Mouse (Mus musculus): ENCODE measurements around the gene Ubash3a. TPM values are rescaled to one million over a fixed set of nuclear protein-coding genes. Genes with fewer than 3 reads are reported as not detected.
A peak's percentile ranks its signal among the peaks of the same experiment; 100 is the strongest.

Ubash3a gene
- total and polyA plus RNA-seq, 3 experiments: 27.6 to 57.4 (median 30.2) TPM

DNA sequence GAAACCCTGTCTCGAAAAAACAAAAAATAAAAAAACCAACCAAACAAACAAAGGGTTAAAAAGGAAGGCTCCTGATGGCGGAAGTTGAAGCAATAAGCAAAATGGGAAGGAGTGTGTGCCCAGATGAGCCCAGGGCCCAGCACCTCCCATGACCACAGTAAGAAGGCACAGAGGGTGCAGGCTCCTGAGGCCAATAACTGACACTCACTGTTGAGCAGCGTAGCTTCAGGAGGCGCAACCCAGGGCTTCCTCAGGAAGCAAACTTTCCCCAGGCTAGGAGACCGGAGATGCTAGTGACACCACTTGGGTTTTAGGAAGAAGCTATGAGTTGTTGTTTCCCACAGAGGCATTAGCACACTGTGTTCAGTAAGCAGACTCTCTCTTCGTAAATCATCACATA, 83.2 kb downstream of the Ubash3a start:
- no peaks in the 10 kb centered on the region; the same call in 1 of the 2 replicates for H3K79me2 ChIP-seq (ENCODE audit: control insufficient read depth, insufficient read depth, low read length, poor library complexity)
- H3K9ac ChIP-seq (ENCODE audit: control insufficient read depth, low read depth, low read length, poor library complexity, severe bottlenecking): no peak overlapping the region
- H3K4me1 ChIP-seq (ENCODE audit: control insufficient read depth in 1 of 2, insufficient read depth in 2 of 2, low read length in 2 of 2): peaks cover 4 to 28% of the 10 kb centered on the region in 2 experiments; a peak in 3 of 4 replicates
- H3K27ac ChIP-seq (ENCODE audit: control insufficient read depth, low read depth, low read length): no peak overlapping the region
- TF ChIP-seq E2F4 (IDR thresholded peaks at IDR 0.05; ENCODE audit: borderline replicate concordance, low read depth, low read length) (no peak), SIN3A (IDR thresholded peaks at IDR 0.05; ENCODE audit: low read length) (no peak), ELF1 (IDR thresholded peaks at IDR 0.05; ENCODE audit: low read depth, low read length) (no peak), HCFC1 (IDR thresholded peaks at IDR 0.05; ENCODE audit: low read depth, low read length) (0 out of 2 replicates have a peak, but pooled peaks have one; percentile 26), EP300 (IDR thresholded peaks at IDR 0.05; ENCODE audit: low read depth in 1 of 2, low read length in 2 of 2) (0 out of 4 replicates have a peak, but pooled peaks of 1 of the 2 experiments have one; percentile 13)
- H3K9me3 ChIP-seq (replicated peaks; ENCODE audit: insufficient read depth, low read length): no peaks in the 10 kb centered on the region
- no peaks in the 10 kb centered on the region for H3K27me3 ChIP-seq (ENCODE audit: control insufficient read depth in 1 of 2, insufficient read depth in 2 of 2, low read length in 2 of 2)
- DNase-seq (ENCODE audit: low read depth, low spot score): peak; percentile 28
- peaks cover 0 to 10% of the 10 kb centered on the region in 2 experiments; a peak in 2 of 4 replicates for H3K36me3 ChIP-seq (ENCODE audit: control insufficient read depth in 1 of 2, insufficient read depth in 2 of 2, low read length in 2 of 2)
- H3K4me3 ChIP-seq (ENCODE audit: control insufficient read depth in 1 of 2, insufficient read depth in 1 of 2, low read depth in 2 of 2, low read length in 2 of 2): no peak overlapping the region

DNA sequence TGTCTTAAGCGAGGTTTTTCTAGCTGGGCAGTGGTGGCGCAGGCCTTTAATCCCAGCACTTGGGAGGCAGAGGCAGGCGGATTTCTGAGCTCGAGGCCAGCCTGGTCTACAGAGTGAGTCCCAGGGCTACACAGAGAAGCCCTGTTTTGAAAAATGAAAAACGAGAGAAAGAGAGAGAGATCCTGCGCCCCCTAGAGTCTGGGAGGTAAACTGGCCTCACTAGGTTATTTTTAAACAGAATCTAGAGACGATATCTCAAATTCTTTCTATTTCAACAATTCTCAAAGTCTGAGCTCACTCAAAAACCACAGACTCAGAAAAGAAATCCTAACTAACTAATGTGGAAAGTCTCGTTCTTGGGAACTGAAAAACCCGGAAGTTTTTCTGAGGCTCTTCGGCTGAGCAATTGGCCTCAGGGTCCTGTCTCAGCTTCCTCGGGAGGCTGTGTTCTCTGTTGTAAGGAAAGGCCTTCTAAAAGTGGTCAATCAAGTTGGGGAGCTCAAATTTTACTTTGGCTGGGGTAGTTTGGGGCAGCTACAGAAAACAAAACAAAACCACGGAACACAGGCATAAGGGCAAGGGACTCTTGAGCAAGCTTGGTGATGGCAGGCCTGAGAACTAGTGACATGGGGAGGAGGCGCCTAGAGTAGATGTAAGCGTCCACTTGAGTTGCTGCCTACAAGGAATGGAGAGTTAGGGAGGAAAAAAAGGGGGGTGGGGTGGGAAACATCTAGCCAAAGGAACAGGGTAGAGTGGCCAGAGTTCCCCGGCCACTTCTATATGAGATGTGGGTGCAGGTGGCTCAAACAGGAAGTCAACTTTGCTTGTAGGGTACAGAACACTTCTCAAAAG, 86.9 kb downstream of the Ubash3a start:
- H3K36me3 ChIP-seq (ENCODE audit: control insufficient read depth in 1 of 2, insufficient read depth in 2 of 2, low read length in 2 of 2): peaks cover 0 to 19% of the 10 kb centered on the region in 2 experiments; a peak in 2 of 4 replicates
- TF ChIP-seq TAL1 (IDR thresholded peaks at IDR 0.05; ENCODE audit: low read length): no peak
- TF ChIP-seq MYB (IDR thresholded peaks at IDR 0.05; ENCODE audit: low read depth, low read length): no peak
- TF ChIP-seq GABPA (IDR thresholded peaks at IDR 0.05; ENCODE audit: low read depth, low read length): no peak; the same call in 1 of the 2 replicates
- no peak; the same call in 1 of the 2 replicates for TF ChIP-seq TBP (IDR thresholded peaks at IDR 0.05; ENCODE audit: low read depth, low read length)
- no peak for TF ChIP-seq CHD2 (IDR thresholded peaks at IDR 0.05; ENCODE audit: low read length)
- no peak for TF ChIP-seq JUND (IDR thresholded peaks at IDR 0.05; ENCODE audit: low read depth, low read length)
- 0 out of 4 replicates have a peak, but pooled peaks of 1 of the 2 experiments have one; percentile 34 for TF ChIP-seq POLR2A (IDR thresholded peaks at IDR 0.05; ENCODE audit: control insufficient read depth in 1 of 2, insufficient read depth in 1 of 2, low read depth in 1 of 2, low read length in 2 of 2, poor library complexity in 1 of 2)
- no peak; the same call in 1 of the 2 replicates for TF ChIP-seq SMC3 (IDR thresholded peaks at IDR 0.05; ENCODE audit: low read depth, low read length)
- 0 out of 2 replicates have a peak, but pooled peaks have one; percentile 1 for TF ChIP-seq GATA1 (IDR thresholded peaks at IDR 0.05; ENCODE audit: low read depth, low read length)
- TF ChIP-seq RAD21 (IDR thresholded peaks at IDR 0.05; ENCODE audit: low read depth, low read length): peak; percentile 8
- TF ChIP-seq EP300 (IDR thresholded peaks at IDR 0.05; ENCODE audit: low read depth in 1 of 2, low read length in 2 of 2): peak in 1 of 2 experiments; percentile 28; a peak in 1 of 4 replicates
- no peak for TF ChIP-seq USF1 (IDR thresholded peaks at IDR 0.05; ENCODE audit: low read depth, low read length)
- peak; percentile 24 to 81 (median 57); a peak in 5 of 6 replicates for TF ChIP-seq CTCF (IDR thresholded peaks at IDR 0.05 in 2 of 3, conservative IDR thresholded peaks at IDR 0.05 in 1 of 3; ENCODE audit: control insufficient read depth in 1 of 3, insufficient read depth in 1 of 3, low read depth in 2 of 3, low read length in 3 of 3, poor library complexity in 1 of 3, severe bottlenecking in 1 of 3)
- TF ChIP-seq UBTF (IDR thresholded peaks at IDR 0.05; ENCODE audit: borderline replicate concordance, insufficient read depth, low read depth, low read length): no peak
- 0 out of 2 replicates have a peak, but pooled peaks have one; percentile 21 for TF ChIP-seq ETS1 (IDR thresholded peaks at IDR 0.05; ENCODE audit: low read depth, low read length)
- peak; percentile 17 for TF ChIP-seq NELFE (IDR thresholded peaks at IDR 0.05; ENCODE audit: low read depth, low read length)
- peak; percentile 45; the same call in 1 of the 2 replicates for TF ChIP-seq ELF1 (IDR thresholded peaks at IDR 0.05; ENCODE audit: low read depth, low read length)
- TF ChIP-seq HCFC1 (IDR thresholded peaks at IDR 0.05; ENCODE audit: low read depth, low read length): peak; percentile 75
- peak; percentile 70 for TF ChIP-seq SIN3A (IDR thresholded peaks at IDR 0.05; ENCODE audit: low read length)
- no peak for TF ChIP-seq RCOR1 (IDR thresholded peaks at IDR 0.05; ENCODE audit: low read depth, low read length)
- peak; percentile 23; the same call in 1 of the 2 replicates for TF ChIP-seq MXI1 (IDR thresholded peaks at IDR 0.05; ENCODE audit: low read depth, low read length)
- TF ChIP-seq E2F4 (IDR thresholded peaks at IDR 0.05; ENCODE audit: borderline replicate concordance, low read depth, low read length): no peak
- TF ChIP-seq ZNF384 (IDR thresholded peaks at IDR 0.05; ENCODE audit: low read depth, low read length): no peak
- no peak for TF ChIP-seq KAT2A (conservative IDR thresholded peaks at IDR 0.05; ENCODE audit: low read depth, low read length)
- DNase-seq (ENCODE audit: low read depth, low spot score): peak; percentile 81
- peak overlapping the region; percentile 88 for H3K27ac ChIP-seq (ENCODE audit: control insufficient read depth, low read depth, low read length)
- H3K79me2 ChIP-seq (ENCODE audit: control insufficient read depth, insufficient read depth, low read length, poor library complexity): peaks cover 9% of the 10 kb centered on the region
- H3K9me3 ChIP-seq (replicated peaks; ENCODE audit: insufficient read depth, low read length): no peaks in the 10 kb centered on the region
- peak overlapping the region; percentile 91 for H3K9ac ChIP-seq (ENCODE audit: control insufficient read depth, low read depth, low read length, poor library complexity, severe bottlenecking)
- no peaks in the 10 kb centered on the region for H3K27me3 ChIP-seq (ENCODE audit: control insufficient read depth in 1 of 2, insufficient read depth in 2 of 2, low read length in 2 of 2)
- H3K4me1 ChIP-seq (ENCODE audit: control insufficient read depth in 1 of 2, insufficient read depth in 2 of 2, low read length in 2 of 2): peaks cover 11 to 31% of the 10 kb centered on the region in 2 experiments
- H3K4me3 ChIP-seq (ENCODE audit: control insufficient read depth in 1 of 2, insufficient read depth in 1 of 2, low read depth in 2 of 2, low read length in 2 of 2): peak overlapping the region; percentile 17 to 57; a peak in 3 of 4 replicates
